Mouse (Mus musculus): ENCODE measurements around the gene Zfp59. TPM values are rescaled to one million over a fixed set of nuclear protein-coding genes. Genes with fewer than 3 reads are reported as not detected.
"Not testable (repeated sequence)": the region's sequence is repeated elsewhere in the genome, so short reads cannot be mapped to it uniquely, and the experiment has no call there.

Zfp59 gene
- polyA plus RNA-seq, 1 experiment from 2014 or later: 10.2 TPM

DNA sequence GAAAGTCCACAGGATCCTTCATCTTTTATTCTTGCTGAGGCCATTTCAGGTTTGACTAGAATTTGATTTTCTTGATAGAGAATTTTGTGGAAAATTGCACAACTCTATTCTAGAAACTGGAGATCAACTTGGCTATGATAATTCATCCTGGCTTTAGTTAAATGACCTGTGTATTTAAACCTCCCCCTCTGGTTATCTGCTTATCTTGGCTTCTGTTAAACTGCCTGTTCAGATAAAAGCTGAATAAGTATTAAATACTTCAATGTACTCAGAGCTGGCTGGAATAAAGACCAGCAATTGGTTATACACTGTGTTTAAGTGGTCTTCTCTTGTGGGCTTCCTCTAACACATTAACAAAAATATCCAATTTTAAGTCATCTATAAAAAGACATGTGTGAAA is 15.8 kb upstream of the Zfp59 start:
- no peaks in the 10 kb centered on the region for H3K27me3 ChIP-seq
- no peak overlapping the region for H3K4me2 ChIP-seq (replicated peaks)
- no peaks in the 10 kb centered on the region for H3K4me1 ChIP-seq
- no peak overlapping the region for H3K27ac ChIP-seq
- peaks cover 13% of the 10 kb centered on the region for H3K9me3 ChIP-seq
- ATAC-seq (ENCODE audit: low FRiP score, low read depth): no peak
- H3K4me3 ChIP-seq: no peak overlapping the region
- no peak overlapping the region for H3K9ac ChIP-seq
- H3K36me3 ChIP-seq: peaks cover 37% of the 10 kb centered on the region

DNA sequence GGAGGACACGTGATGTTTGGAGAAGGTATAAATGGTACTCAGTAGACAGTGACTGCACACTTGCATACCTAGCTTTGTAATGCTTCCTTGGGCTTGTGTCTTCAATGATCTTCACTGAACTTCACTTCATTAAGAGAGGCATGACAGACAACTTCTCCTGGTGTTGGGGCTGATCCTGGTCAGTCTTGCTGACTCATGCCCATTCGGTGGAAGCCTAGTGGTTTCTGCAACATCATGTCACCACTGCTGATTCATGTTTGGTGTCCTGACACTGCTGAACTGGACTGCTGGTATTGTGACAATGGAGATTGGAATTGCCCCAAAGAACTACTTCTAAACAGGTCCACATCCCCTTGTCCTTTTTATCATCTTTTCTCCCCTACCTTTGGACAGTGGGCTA is 4.3 kb upstream of the Zfp59 start:
- peaks cover 2% of the 10 kb centered on the region for H3K4me1 ChIP-seq
- WGBS: 86% methylated on average over 2 of the region's 2 CpGs
- H3K27ac ChIP-seq: no peak overlapping the region
- H3K9ac ChIP-seq: no peak overlapping the region
- no peak overlapping the region for H3K4me2 ChIP-seq (replicated peaks)
- no peak overlapping the region for H3K4me3 ChIP-seq
- no peaks in the 10 kb centered on the region for H3K27me3 ChIP-seq
- no peaks in the 10 kb centered on the region for H3K36me3 ChIP-seq
- no peaks in the 10 kb centered on the region for H3K9me3 ChIP-seq
- no peak for ATAC-seq (ENCODE audit: low FRiP score, low read depth)

DNA sequence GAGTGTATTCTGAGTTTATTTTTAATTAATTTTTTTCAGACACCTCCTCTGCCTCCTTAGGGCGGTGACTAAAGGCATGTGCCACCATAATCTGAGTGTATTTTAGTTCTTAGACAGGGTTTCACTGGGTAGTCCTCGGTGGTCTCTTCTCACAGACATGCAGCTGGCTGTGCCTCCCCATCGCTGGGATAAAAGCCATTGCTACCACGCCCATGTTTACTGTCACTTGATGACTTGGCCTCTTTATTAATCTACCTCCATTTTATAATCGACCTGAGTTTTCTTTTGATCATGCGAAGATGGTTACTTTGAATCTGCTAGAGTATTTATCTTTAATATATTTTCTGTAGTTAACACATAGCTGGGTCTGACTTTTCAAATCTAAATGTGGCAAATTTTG is 511 bp upstream of the Zfp59 start:
- Histone ChIP-seq H3K4me2 (replicated peaks) (peak overlapping the region; percentile 68), H3K4me1 (peaks cover 6% of the 10 kb centered on the region), H3K27ac (peak overlapping the region; percentile 73; the same call in 1 of the 2 replicates), H3K9ac (peak overlapping the region; percentile 73), H3K27me3 (no peaks in the 10 kb centered on the region), H3K4me3 (peak overlapping the region; percentile 54), H3K9me3 (no peaks in the 10 kb centered on the region), H3K36me3 (peaks cover 4% of the 10 kb centered on the region; the same call in 1 of the 2 replicates)
- no peak; the same call in 1 of the 2 replicates for ATAC-seq (ENCODE audit: low FRiP score, low read depth)
- 28% methylated on average over 6 of the region's 6 CpGs for WGBS

DNA sequence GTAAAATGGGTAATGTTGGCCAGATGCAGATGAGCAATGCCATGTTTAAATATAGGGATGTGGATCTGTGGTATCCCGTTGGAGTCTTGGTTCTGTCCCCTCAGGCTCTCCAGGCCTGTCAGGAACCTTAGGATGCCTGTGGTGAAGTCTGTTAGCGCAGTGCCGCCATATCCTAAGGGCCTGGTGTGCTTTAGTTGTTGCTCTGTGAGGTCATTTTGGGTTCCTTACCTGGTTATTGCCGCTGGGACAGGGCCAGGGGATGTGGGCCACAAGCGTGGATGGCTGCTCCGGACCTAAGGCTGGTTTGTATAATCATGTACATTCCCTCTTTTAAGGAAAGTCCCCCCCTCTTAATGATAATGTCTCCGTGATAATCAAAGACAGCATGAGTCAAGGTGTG is 1.2 kb downstream of the Zfp59 start:
- no peak for ATAC-seq (ENCODE audit: low FRiP score, low read depth)
- WGBS: 96% methylated on average over 7 of the region's 7 CpGs
- no peaks in the 10 kb centered on the region for H3K27me3 ChIP-seq
- no peak overlapping the region; the same call in 1 of the 2 replicates for H3K9ac ChIP-seq
- H3K4me3 ChIP-seq: peak overlapping the region; percentile 54
- no peak overlapping the region for H3K27ac ChIP-seq
- peak overlapping the region; percentile 68 for H3K4me2 ChIP-seq (replicated peaks)
- no peaks in the 10 kb centered on the region for H3K9me3 ChIP-seq
- H3K4me1 ChIP-seq: peaks cover 6% of the 10 kb centered on the region
- peaks cover 8% of the 10 kb centered on the region for H3K36me3 ChIP-seq

DNA sequence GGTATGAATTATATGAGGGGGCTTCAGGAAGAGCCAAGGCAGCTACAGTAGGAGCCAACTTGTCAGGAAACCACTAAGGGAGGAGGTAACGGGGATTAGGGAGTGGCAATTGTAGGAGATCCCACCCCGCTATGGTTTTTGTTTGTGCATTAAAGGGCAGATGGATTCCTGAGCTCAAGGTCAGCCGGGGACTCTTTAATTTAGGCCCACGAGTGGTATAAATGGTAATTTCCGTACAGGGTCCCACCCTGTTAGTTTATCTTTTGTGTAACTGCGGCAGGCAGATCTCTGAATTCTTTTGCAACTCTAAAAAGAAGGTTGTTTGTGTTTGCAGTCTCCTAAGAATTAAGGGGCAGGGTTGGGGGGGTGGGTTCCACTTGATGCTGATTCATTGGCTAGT is 1.7 kb downstream of the Zfp59 start:
- no peak overlapping the region for H3K9ac ChIP-seq
- H3K4me3 ChIP-seq: no peak overlapping the region
- H3K27me3 ChIP-seq: no peaks in the 10 kb centered on the region
- no peak for ATAC-seq (ENCODE audit: low FRiP score, low read depth)
- no peak overlapping the region for H3K27ac ChIP-seq
- no peaks in the 10 kb centered on the region for H3K9me3 ChIP-seq
- no peak overlapping the region for H3K4me2 ChIP-seq (replicated peaks)
- peaks cover 13% of the 10 kb centered on the region for H3K36me3 ChIP-seq
- 87% methylated on average over 6 of the region's 6 CpGs for WGBS
- peaks cover 6% of the 10 kb centered on the region for H3K4me1 ChIP-seq

DNA sequence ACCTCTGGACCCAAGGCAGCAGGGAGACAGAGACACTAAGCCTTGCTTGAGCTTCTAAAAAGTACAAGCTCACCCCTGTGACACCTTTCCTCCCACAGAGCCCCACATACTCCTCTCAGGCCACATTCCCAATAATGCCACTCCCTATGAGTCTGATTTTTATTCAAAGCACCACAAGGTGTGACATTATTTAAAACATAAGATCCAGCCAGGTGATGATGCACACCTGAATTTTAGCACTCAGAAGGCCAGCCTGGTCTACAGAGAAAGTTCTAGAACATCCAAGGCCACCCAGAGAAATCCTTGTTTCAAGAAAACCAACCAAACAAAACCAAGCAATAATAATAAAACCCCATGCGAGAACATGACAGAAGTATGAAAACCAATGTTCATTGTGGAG is 18.8 kb downstream of the Zfp59 start, which contains the start of gene Zfp607a:
Gene Zfp607a, plus strand, starts transcription at position 301 of the 400 bp plus-strand sequence.
- Histone ChIP-seq H3K36me3 (peaks cover 35% of the 10 kb centered on the region), H3K9me3 (no peaks in the 10 kb centered on the region), H3K27ac (no peak within 1 kb of the TSS), H3K9ac (no peak within 1 kb of the TSS), H3K27me3 (no peaks in the 10 kb centered on the region), H3K4me1 (peaks cover 12% of the 10 kb centered on the region), H3K4me2 (replicated peaks) (no peak within 1 kb of the TSS), H3K4me3 (no peak within 1 kb of the TSS)
- ATAC-seq (ENCODE audit: low FRiP score, low read depth): no peak
- 95% methylated on average over 1 of the region's 1 CpGs for WGBS

DNA sequence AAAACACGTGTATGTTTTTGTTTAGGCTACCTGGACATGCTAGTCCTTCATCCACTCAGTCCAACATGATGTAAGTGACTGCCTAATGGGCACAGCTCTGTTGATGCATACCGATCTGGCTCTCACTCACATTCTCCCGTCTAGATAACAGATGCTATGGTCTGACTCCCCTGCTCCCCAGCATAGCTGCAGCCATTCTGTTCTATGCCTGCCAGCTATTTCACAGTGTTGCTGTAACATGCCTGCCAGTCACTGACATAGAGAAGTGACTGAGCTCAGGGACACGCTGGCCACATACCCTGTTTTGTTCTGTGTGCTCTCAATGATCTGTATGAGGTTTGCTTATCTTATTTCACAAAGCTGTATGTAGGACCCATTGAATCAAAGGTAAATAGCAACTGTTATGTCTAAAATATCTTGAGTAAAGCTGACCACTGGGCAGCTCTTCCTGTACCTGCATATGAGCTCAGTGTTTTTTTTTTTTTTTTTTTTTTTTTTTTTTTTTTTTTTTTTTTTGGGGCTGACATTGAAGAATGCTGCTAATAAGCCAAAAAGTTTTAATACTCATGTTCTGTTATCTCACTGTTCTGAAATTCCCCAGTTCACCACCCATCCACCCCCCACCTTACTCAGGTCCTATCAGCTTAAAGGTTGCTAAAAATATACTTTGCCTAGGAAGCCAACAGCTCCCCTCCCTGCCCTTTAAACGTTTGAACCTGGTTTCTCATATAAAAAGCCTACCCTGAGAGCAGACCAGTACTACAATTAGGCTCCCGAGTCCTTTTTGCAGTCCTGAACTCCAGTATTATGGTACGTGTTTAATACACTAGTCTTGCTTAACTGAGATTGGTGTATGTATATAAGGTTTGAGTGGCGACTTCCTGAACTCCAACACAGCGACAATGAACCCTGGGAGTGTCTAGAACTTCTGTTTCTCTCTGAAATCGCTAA is 21.2 kb downstream of the Zfp59 start:
- Histone ChIP-seq H3K27me3 (no peaks in the 10 kb centered on the region), H3K9ac (peak overlapping the region; percentile 78), H3K4me2 (replicated peaks) (peak overlapping the region; percentile 81), H3K9me3 (no peaks in the 10 kb centered on the region), H3K4me1 (peaks cover 12% of the 10 kb centered on the region), H3K36me3 (peaks cover 27% of the 10 kb centered on the region), H3K4me3 (peak overlapping the region; percentile 60), H3K27ac (peak overlapping the region; percentile 67)
- no peak for ATAC-seq (ENCODE audit: low FRiP score, low read depth)
- 28% methylated on average over 10 of the region's 10 CpGs for whole genome bisulfite sequencing

DNA sequence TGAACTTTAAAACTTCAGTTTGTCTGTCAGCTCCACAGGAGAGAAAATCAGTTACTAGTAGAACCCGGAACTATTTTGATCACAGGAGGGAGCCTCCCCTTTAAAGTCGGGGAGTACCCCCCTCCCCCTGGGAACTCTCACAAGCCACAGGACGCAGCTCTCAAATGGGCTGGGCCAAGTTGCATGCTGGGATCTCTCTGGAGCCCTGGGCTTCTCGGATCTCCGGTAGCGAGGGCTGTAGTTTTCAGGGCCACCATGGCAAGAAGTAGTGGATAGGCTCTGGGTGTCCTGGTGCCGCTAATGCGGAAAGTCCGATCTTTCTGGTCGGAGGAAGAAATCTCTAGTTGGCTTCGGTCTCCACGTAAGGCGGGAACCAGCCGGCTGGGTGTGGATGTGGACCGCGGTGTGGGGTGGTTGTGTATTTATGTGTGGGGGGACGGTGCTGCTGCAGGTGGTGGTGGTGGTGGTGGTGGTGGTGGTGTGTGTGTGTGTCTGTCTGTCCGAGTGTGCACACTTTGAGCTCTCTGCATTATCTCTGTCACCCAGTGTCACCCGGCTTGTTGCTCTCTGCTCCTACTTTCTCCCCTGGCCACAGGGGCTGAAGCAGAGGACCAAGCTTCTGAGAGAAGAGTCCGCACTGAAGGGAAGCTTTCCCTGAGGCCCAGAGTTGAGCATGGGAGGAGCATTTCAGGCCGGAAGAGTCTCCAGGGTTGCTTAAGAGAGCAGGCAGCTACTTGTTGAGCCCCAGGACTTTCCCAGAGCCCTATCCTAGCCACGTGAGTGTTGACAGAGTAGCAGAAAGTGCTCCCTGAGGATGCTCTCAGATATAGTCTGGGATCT is 22.2 kb downstream of the Zfp59 start:
- no peaks in the 10 kb centered on the region for H3K9me3 ChIP-seq
- under 1% methylated on average over 21 of the region's 22 CpGs for WGBS
- peaks cover 26% of the 10 kb centered on the region for H3K36me3 ChIP-seq
- peak overlapping the region; percentile 60 for H3K4me3 ChIP-seq
- H3K4me2 ChIP-seq (replicated peaks): peak overlapping the region; percentile 81
- peak overlapping the region; percentile 78 for H3K9ac ChIP-seq
- H3K27ac ChIP-seq: peak overlapping the region; percentile 67
- no peaks in the 10 kb centered on the region for H3K27me3 ChIP-seq
- peak; percentile 84 for ATAC-seq (ENCODE audit: low FRiP score, low read depth)
- H3K4me1 ChIP-seq: peaks cover 12% of the 10 kb centered on the region

DNA sequence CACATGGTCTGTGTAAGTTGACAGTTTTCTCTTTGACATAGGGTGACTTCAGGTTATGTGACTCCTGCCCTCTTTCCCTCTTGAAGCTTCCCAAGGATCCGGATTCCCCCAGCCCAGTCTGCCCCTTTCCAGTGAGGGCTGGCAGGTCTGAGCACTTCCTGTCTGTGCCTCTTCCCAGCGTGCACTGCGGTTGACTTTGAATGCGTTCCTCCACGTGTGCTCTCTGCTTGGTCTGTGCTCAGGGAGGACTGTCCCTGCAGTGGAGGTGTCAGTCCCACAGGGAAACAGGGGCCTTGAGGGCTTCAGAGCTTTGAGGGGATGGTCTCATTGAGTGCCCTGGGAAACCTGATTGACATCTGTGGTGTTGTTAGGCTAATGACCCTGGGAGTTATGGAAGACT is 24.2 kb downstream of the Zfp59 start:
- H3K4me3 ChIP-seq; H3K4me2 ChIP-seq (replicated peaks); H3K9me3 ChIP-seq; H3K9ac ChIP-seq; H3K27me3 ChIP-seq; ATAC-seq (ENCODE audit: low FRiP score, low read depth); H3K27ac ChIP-seq: not testable (repeated sequence)
- Histone ChIP-seq H3K36me3 (peaks cover 32% of the 10 kb centered on the region), H3K4me1 (peaks cover 12% of the 10 kb centered on the region)
- WGBS: 86% methylated on average over 5 of the region's 5 CpGs

DNA sequence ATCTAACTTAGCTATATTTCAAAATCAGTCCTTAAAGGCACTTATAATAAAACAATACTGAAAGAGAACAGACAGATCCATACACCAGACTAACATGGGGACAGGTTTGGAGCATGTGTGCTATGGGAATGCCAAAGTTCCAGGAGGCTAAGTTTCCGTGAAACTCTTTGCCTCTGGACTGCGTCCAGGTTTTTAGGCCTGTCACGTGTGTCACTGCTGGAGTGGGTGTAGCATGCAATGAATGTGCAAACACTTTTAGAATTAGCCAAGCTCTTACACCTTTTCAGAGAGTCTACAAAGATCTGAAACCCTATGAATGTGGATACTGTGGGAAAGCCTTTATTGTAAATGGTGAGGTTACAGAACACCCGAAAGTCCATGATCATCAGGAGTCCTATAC is 43.3 kb downstream of the Zfp59 start:
- WGBS: 93% methylated on average over 4 of the region's 4 CpGs
- Histone ChIP-seq H3K9me3 (no peaks in the 10 kb centered on the region; the same call in none of the 2 replicates), H3K27me3 (no peaks in the 10 kb centered on the region), H3K36me3 (peaks cover 66% of the 10 kb centered on the region), H3K4me1 (no peaks in the 10 kb centered on the region), H3K9ac (no peak overlapping the region), H3K4me2 (replicated peaks) (no peak overlapping the region), H3K27ac (no peak overlapping the region), H3K4me3 (no peak overlapping the region)
- ATAC-seq (ENCODE audit: low FRiP score, low read depth): no peak

DNA sequence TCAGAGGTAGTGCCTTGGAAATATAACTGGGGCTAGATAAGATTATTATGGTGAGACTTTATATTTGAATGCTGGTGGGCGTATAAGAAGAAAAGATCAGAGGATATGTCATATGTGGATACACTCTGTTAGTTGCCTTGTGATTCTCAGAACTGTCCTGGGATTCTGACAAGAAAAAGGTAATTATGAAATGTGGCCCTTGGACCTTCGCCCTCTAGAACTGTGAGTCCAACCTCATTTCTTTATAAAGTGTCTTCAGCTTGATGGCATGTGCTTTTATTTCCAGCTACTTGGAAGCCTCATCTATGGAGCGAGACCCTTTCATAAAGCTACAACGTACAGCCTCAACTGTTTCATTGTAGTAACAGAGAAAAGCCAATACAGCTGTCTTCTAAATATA is 62.2 kb downstream of the Zfp59 start:
- H3K9me3 ChIP-seq: peaks cover 11% of the 10 kb centered on the region
- H3K4me3 ChIP-seq: no peak overlapping the region
- H3K9ac ChIP-seq: no peak overlapping the region
- no peak overlapping the region for H3K4me2 ChIP-seq (replicated peaks)
- 88% methylated on average over 4 of the region's 4 CpGs for WGBS
- no peaks in the 10 kb centered on the region for H3K4me1 ChIP-seq
- no peak for ATAC-seq (ENCODE audit: low FRiP score, low read depth)
- no peaks in the 10 kb centered on the region for H3K36me3 ChIP-seq
- no peak overlapping the region for H3K27ac ChIP-seq
- H3K27me3 ChIP-seq: no peaks in the 10 kb centered on the region

Measured in limb, embryonic 13.5 days (tissue).